16 mouse cellular contexts compared by ENCODE assay signal in genomic region chr2:4060675-4061074, GRCm38 (mm10). TPM values are rescaled to one million over a fixed set of nuclear protein-coding genes. Genes with fewer than 3 reads are reported as not detected.
DNase-seq lines count a peak whose midpoint lies in the region; ATAC-seq lines count a peak whose summit lies in the region.
"Had no signal": no experiment of that assay in that cellular context is flagged by ENCODE, and none has a peak within 500 bp of the region (broad histone marks: within the 10 kb centered on the region; RNA-seq: fewer than 3 reads in every experiment).

No protein-coding gene starts in this region.

- H3K4me3 ChIP-seq in forebrain, embryonic 16.5 days (replicated peaks; ENCODE audit: low read length): no peak overlapping the region
- H3K4me3 ChIP-seq in forebrain, embryonic 13.5 days: no peak overlapping the region
- H3K4me3 ChIP-seq: embryonic facial prominence, embryonic 15.5 days; midbrain, embryonic 13.5 days; neural tube, embryonic 13.5 days had no signal

- peak; percentile 46 for DNase-seq in right cerebral cortex, adult 18-20 months
- DNase-seq in right cerebral cortex, postnatal 14 days: no peak
- DNase-seq in left cerebral cortex, adult 9 months (ENCODE audit: low spot score in 2 of 2): peak; percentile 18 to 44
- peak; percentile 21 for DNase-seq in right cerebral cortex, postnatal 4 days
- DNase-seq in adrenal gland, postnatal 25 days: no peak
- no peak for DNase-seq in urinary bladder, postnatal 14 days (ENCODE audit: low spot score)
- DNase-seq: heart, postnatal 14 days; thymus, postnatal 36 days had no signal

- no peaks in the 10 kb centered on the region for H3K9me3 ChIP-seq in forebrain, embryonic 16.5 days (ENCODE audit: control insufficient read depth, low read length)
- no peaks in the 10 kb centered on the region for H3K9me3 ChIP-seq in forebrain, embryonic 13.5 days (replicated peaks)
- H3K9me3 ChIP-seq: embryonic facial prominence, embryonic 15.5 days; G1E; midbrain, embryonic 13.5 days; neural tube, embryonic 13.5 days had no signal

- H3K36me3 ChIP-seq in forebrain, embryonic 16.5 days (ENCODE audit: control insufficient read depth, insufficient read depth): no peaks in the 10 kb centered on the region
- H3K36me3 ChIP-seq in forebrain, embryonic 13.5 days (ENCODE audit: poor library complexity, severe bottlenecking): no peaks in the 10 kb centered on the region
- H3K36me3 ChIP-seq: embryonic facial prominence, embryonic 15.5 days; G1E; midbrain, embryonic 13.5 days; neural tube, embryonic 13.5 days had no signal

- no peaks in the 10 kb centered on the region for H3K4me1 ChIP-seq in forebrain, embryonic 16.5 days (replicated peaks; ENCODE audit: control insufficient read depth, insufficient read depth, low read length)
- peaks cover 6% of the 10 kb centered on the region; the same call in 1 of the 2 replicates for H3K4me1 ChIP-seq in forebrain, embryonic 13.5 days
- H3K4me1 ChIP-seq: midbrain, embryonic 13.5 days had no signal

- H3K4me2 ChIP-seq in forebrain, embryonic 16.5 days (ENCODE audit: low read length): no peak overlapping the region
- no peak overlapping the region for H3K4me2 ChIP-seq in forebrain, embryonic 13.5 days
- H3K4me2 ChIP-seq: embryonic facial prominence, embryonic 15.5 days; midbrain, embryonic 13.5 days; neural tube, embryonic 13.5 days had no signal

- WGBS in forebrain, embryonic 16.5 days: 10% methylated on average over 2 of the region's 2 CpGs
- WGBS in forebrain, embryonic 13.5 days: 22% methylated on average over 2 of the region's 2 CpGs

- peak; percentile 43; the same call in 1 of the 2 replicates for ATAC-seq in forebrain, embryonic 16.5 days
- ATAC-seq in forebrain, embryonic 13.5 days: no peak
- ATAC-seq: intestine, postnatal 0 days; lung, postnatal 0 days; midbrain, embryonic 13.5 days had no signal

- H3K27ac ChIP-seq in forebrain, embryonic 16.5 days (ENCODE audit: low read length): no peak overlapping the region
- no peak overlapping the region for H3K27ac ChIP-seq in forebrain, embryonic 13.5 days
- H3K27ac ChIP-seq: embryonic facial prominence, embryonic 15.5 days; midbrain, embryonic 13.5 days; neural tube, embryonic 13.5 days had no signal

- H3K9ac ChIP-seq in forebrain, embryonic 16.5 days (replicated peaks; ENCODE audit: low read depth, low read length): no peak overlapping the region
- H3K9ac ChIP-seq in forebrain, embryonic 13.5 days: no peak overlapping the region
- H3K9ac ChIP-seq: embryonic facial prominence, embryonic 15.5 days; midbrain, embryonic 13.5 days; neural tube, embryonic 13.5 days had no signal

- H3K27me3 ChIP-seq in forebrain, embryonic 16.5 days (replicated peaks; ENCODE audit: control insufficient read depth, insufficient read depth, low read length): no peaks in the 10 kb centered on the region
- no peaks in the 10 kb centered on the region for H3K27me3 ChIP-seq in forebrain, embryonic 13.5 days
- H3K27me3 ChIP-seq: embryonic facial prominence, embryonic 15.5 days; midbrain, embryonic 13.5 days; neural tube, embryonic 13.5 days had no signal

RNA-seq across cellular contexts. Expression of gene Frmd4a, which starts 43.2 kb away (rescaled TPM):
- 85.3 and 97.9 TPM in 2 replicates for polyA plus RNA-seq in forebrain, embryonic 16.5 days (2015; fragmentation: Nextera tagmentation; extraction: Ambion mirVana)
- 39.5 and 42.6 TPM in 2 replicates for polyA plus RNA-seq in forebrain, embryonic 13.5 days (2015; fragmentation: Nextera tagmentation; extraction: Ambion mirVana)
- total RNA-seq in adrenal gland, postnatal 25 days (2021): 10.3 and 14.6 TPM in 2 replicates

Comparison
In these comparisons a context has a peak if more than half of its experiments do, and no peak if none do; other contexts are left out.
1. DNase-seq: peak in right cerebral cortex, adult 18-20 months (single experiment), left cerebral cortex, adult 9 months (2 of 2) and right cerebral cortex, postnatal 4 days (single experiment); none in right cerebral cortex, postnatal 14 days (single experiment), adrenal gland, postnatal 25 days (single experiment) and urinary bladder, postnatal 14 days (single experiment).